Mouse (Mus musculus): ENCODE data around the gene Dcst2. TPM values are rescaled to one million over a fixed set of nuclear protein-coding genes. Genes with fewer than 3 reads are reported as not detected.

Gene Dcst2
- polyA plus RNA-seq, 1 experiment from 2014 or later: 0.06 TPM

DNA sequence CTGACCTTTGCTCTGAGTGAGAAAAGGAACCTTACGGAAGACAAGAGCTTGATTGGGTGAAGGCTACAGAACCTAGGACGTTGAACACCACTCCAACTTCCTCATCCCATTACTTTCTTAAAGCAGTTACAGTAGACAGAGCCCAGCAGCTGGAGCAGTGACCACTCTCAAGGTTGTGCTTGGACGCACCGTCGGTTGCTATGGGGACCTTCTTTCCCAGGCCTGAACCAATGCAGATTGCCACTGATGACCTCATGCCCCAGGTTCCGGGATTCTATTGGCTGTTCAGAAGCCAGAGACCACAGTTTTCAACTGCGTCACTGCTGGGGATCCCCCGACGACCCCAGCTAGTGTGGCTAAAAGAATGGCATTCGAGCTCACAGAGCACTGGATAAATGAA is 30.8 kb upstream of the Dcst2 start:
- ATAC-seq: no peak

DNA sequence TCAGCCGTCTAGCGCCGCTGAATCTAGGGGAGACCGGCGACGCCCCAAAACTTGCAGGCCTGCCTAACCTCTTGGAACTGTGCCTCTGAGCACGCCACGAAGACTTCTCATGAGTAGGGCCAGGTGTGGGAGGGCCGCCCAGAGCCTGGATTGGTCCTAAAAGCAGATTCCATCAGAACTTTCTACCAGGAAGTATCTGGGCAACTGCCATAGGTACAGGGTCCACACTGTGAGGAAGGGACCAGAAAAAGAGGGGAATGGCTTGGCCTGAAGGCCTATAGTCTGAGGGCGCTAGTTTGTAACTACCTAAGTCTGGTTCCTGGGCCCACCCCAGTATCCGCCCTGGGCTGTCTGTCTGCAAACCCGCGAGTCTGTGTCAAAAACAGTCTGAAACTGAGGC is 30.2 kb upstream of the Dcst2 start:
- H3K27me3 ChIP-seq: no peaks in the 10 kb centered on the region
- DNase-seq (ENCODE audit: low read depth, low spot score): no peak
- TF ChIP-seq CTCF (IDR thresholded peaks at IDR 0.05): no peak
- in situ Hi-C loops (cut with MboI; ENCODE audit: low pct_unique_long_range_greater_than_20kb): no loop called here
- no peak for ATAC-seq
- ChIA-PET CTCF (interaction anchor here (1.3 to 1.5 kb wide), 2 partner anchors 22 to 23 kb away, joined by 3 read pairs; no protein-coding TSS in a partner anchor), POLR2A (no interaction called here)

More for the DNA sequence above, 30.8 kb upstream of the Dcst2 start:
- ChIA-PET CTCF (interaction anchor here (1.3 to 1.6 kb wide), 2 partner anchors 14 to 23 kb away, joined by 3 to 7 read pairs; no protein-coding TSS in a partner anchor), POLR2A (no interaction called here)
- no peak for TF ChIP-seq CTCF (IDR thresholded peaks at IDR 0.05)
- DNase-seq (ENCODE audit: low read depth, low spot score): no peak
- H3K27me3 ChIP-seq: peaks cover 2% of the 10 kb centered on the region
- in situ Hi-C loops (cut with MboI; ENCODE audit: low pct_unique_long_range_greater_than_20kb): no loop called here

DNA sequence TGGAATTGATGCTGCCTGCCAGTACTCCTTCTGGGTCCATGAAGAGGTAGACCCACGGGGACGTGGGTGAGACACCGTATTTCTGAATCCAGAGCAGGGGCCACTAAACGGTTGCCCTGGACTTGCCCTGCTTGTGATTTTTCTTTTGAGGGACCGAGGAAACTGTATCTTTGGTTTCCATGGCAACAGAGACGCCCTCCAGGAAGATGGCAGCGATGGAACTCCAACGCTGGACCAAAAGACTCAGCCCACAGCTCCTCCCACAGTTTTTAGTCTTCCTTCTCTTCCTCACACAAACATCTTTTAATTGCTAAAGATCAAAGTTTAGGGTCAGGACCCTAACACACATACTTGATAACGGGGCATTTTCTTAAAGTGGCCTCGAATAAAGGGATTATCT is 29.8 kb upstream of the Dcst2 start:
- ChIA-PET CTCF (interaction anchor here (1.3 to 1.5 kb wide), 2 partner anchors 22 kb away, joined by 3 read pairs; no protein-coding TSS in a partner anchor), POLR2A (no interaction called here)
- no peak for TF ChIP-seq CTCF (IDR thresholded peaks at IDR 0.05)
- ATAC-seq (no peak), DNase-seq (ENCODE audit: low read depth, low spot score) (no peak)
- in situ Hi-C loops (cut with MboI; ENCODE audit: low pct_unique_long_range_greater_than_20kb): no loop called here
- H3K27me3 ChIP-seq: no peaks in the 10 kb centered on the region

DNA sequence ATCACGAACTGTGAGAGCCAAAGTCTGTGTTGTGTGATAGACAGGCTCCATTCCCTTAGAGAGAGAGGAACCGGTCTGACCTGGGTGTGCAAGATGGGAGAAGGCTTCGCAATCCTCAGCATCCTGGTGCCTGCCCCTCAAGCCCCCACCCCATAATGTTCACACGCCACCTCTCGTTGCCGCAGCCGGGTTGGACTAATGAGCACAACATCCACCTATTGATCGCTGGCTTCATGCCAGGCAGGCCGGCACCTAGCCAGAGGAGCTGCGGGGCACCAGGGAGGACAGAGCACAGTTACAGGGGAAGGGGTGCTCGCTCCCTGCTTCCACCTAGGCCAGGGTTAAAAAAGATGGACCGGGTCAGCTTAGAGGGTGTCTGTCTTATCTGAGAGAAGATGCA is 29.3 kb upstream of the Dcst2 start:
- H3K27me3 ChIP-seq: no peaks in the 10 kb centered on the region
- TF ChIP-seq CTCF (IDR thresholded peaks at IDR 0.05): no peak
- CTCF ChIA-PET: interaction anchor here (1.3 to 1.5 kb wide), 2 partner anchors 21 to 22 kb away, joined by 3 read pairs; no protein-coding TSS in a partner anchor
- POLR2A ChIA-PET: no interaction called here
- no peak for DNase-seq (ENCODE audit: low read depth, low spot score)
- in situ Hi-C loops (cut with MboI; ENCODE audit: low pct_unique_long_range_greater_than_20kb): no loop called here
- no peak for ATAC-seq

DNA sequence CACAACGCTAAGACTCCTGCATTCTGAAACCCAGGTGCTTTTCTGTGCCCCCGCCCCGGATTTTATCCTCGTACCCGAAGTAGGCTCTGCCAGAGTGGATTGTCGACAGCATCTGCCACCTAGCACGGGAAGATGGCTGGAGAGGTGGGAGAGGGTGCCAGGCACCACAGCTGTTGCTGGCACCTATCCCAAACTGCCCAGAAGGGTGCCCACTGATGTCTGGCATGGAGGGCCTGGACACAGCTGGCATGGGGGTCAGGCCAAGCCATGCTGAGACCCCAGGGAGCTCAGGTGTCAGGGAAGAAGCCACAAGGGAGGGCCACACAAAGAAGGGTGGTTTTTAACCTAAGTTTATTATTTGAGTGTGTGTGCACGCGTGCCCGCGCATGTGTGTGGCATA is 28.7 kb upstream of the Dcst2 start:
- in situ Hi-C loops (cut with MboI; ENCODE audit: low pct_unique_long_range_greater_than_20kb): no loop called here

DNA sequence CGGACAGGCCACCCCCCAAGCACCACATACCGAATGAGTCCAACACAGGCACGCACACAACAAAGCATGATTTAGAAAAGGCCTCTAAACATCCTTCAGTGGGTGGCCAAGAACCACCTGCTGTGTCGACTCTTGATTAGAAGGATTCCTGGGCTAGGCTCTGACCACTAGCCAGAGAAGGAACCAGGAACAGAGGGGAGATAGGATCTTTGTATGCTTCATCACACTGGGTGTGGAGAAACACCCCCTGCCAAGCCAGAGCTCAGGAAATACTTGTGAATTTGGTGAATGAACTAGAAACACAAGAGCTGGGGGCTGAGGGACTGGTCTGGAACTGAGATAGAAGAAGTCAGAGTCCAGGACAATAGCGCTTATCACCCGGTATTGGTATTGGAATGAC is 25.2 kb upstream of the Dcst2 start:
- no peak for ATAC-seq
- ChIA-PET POLR2A (interaction anchor here (0.9 to 4.8 kb wide), 6 partner anchors 9 to 91 kb away, joined by 3 to 33 read pairs (median 4); partner anchors contain the start of genes Adam15, Efna3, Krtcap2 and Trim46), CTCF (interaction anchor here (1.0 to 3.1 kb wide), 8 partner anchors 11 to 113 kb away, joined by 3 to 22 read pairs (median 6); partner anchors contain the start of gene Efna3)
- no peaks in the 10 kb centered on the region for H3K27me3 ChIP-seq
- no peak for DNase-seq (ENCODE audit: low read depth, low spot score)
- in situ Hi-C loops (cut with MboI; ENCODE audit: low pct_unique_long_range_greater_than_20kb): loop anchor here (5.0 kb wide), 1 partner anchor 146 kb away; no protein-coding TSS in a partner anchor
- TF ChIP-seq CTCF (IDR thresholded peaks at IDR 0.05): no peak

More for the DNA sequence above, 28.7 kb upstream of the Dcst2 start:
- ATAC-seq (no peak), DNase-seq (ENCODE audit: low read depth, low spot score) (no peak)
- H3K27me3 ChIP-seq: no peaks in the 10 kb centered on the region
- ChIA-PET CTCF (interaction anchor here (1.5 kb wide), 1 partner anchor 21 kb away, joined by 3 read pairs; no protein-coding TSS in a partner anchor), POLR2A (no interaction called here)
- no peak for TF ChIP-seq CTCF (IDR thresholded peaks at IDR 0.05)

DNA sequence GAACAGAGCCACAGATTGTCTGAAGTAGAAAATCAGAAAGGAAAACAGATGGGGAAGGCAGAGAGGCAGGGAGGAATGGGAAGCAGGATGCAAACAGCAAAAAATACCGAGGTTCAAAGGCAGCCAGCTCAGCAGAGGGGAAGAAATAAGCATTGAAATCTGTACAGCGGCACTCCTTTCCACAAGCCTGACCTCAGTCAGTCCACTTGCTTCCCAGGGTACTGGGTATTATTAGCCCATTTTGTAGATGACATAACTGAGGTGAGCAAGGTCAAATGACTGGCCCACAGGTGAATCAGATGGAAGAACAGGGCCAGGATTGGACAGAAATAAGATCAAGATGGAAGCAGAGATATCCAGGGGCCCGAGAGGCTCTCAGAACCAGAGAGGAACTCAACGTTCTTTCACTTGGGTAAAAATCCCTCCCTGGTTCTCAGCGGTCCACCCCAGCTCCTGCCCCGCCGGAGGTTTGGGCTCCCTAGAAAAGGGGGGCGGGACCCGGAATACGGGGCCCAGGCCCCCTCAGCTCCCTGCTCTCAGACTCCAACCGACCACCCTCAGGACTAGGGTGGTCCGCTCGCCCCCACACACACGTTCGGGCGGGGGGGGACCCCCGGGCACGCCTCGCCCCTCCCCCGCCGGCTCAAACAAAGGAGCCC is 24.6 kb upstream of the Dcst2 start:
- TF ChIP-seq CTCF (IDR thresholded peaks at IDR 0.05): no peak
- in situ Hi-C loops (cut with MboI; ENCODE audit: low pct_unique_long_range_greater_than_20kb): loop anchor here (5.0 kb wide), 1 partner anchor 145 kb away; no protein-coding TSS in a partner anchor
- DNase-seq (ENCODE audit: low read depth, low spot score) (no peak), ATAC-seq (no peak)
- CTCF ChIA-PET: interaction anchor here (1.2 to 3.1 kb wide), 7 partner anchors 12 to 113 kb away, joined by 3 to 22 read pairs (median 6); partner anchors contain the start of gene Efna3
- no peaks in the 10 kb centered on the region for H3K27me3 ChIP-seq
- POLR2A ChIA-PET: interaction anchor here (0.7 to 4.8 kb wide), 8 partner anchors 10 to 155 kb away, joined by 3 to 33 read pairs (median 3); partner anchors contain the start of genes Adam15, Efna3, Krtcap2 and Trim46

DNA sequence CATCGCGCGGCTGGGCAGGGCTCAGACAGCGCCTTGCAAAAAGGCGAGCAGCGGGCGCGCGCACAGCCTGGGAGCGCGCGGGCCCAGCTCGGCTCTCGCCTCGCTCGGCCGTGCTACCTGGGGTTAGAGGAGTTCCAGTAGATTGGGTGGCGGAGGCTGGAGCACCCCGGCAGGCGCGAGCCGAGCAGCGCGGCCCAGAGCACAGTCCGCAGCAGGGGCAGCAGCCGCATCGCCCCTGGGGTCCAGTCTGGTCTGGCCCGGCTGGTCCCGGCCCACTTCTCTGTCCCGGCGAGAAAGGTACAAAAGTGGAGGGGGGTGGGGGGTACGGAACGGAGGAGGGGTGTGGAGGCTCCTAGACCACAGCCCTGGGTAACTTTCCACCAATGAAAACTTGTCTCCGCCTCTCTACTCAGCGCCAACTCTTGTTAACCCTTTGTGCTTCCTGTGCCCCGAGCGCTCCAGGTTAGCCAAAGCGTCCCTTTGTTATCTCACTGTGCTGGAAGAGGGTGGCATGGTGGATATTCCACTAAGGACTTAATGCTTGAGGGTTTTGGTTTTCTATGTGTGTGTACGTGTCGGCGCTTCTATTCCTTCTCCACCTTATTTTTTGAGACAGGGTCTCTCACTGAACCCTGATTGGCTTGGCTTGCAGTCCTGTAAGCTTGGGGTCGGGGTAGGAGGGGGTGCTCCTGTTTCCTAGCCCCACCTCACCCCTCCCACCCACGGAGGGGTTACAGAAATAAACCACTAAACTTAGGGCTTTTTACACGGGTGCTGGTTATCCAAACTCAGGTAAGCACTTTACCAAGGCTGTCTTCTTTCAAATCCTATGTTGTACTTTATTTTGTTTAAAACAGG is 23.8 kb upstream of the Dcst2 start, which contains the start of gene Efna4:
TSS of gene Efna4 (minus strand) at position 308 of the 858 bp plus-strand sequence.
- CTCF ChIA-PET: interaction anchor here (1.2 to 3.1 kb wide), 6 partner anchors 16 to 39 kb away, joined by 3 to 22 read pairs (median 12); partner anchors contain the start of gene Efna3
- in situ Hi-C loops (cut with MboI; ENCODE audit: low pct_unique_long_range_greater_than_20kb): loop anchor here (5.0 kb wide), 1 partner anchor 144 kb away; no protein-coding TSS in a partner anchor

DNA sequence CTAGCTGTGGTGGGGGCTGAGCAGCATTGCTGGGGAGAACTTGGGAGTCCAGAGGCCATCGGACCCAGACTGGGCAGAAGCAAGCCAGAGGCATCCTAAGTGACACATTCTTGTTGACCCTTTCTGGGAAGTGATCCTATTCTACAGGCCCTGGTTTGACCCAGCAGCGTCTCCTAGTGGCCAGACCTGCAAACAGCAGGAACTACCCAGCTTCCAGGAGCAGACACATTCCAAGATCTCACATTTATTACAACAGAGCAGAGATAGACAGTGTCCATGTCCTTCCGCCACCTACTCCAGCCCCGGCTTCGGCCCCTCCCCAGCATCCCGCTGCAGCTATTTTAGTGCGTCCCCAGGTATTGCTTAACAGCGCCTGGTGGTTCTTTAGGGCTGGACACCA is 22.4 kb upstream of the Dcst2 start:
- ATAC-seq (peak; percentile 20), DNase-seq (ENCODE audit: low read depth, low spot score) (no peak)
- in situ Hi-C loops (cut with MboI; ENCODE audit: low pct_unique_long_range_greater_than_20kb): loop anchor here (5.0 kb wide), 1 partner anchor 143 kb away; no protein-coding TSS in a partner anchor
- TF ChIP-seq CTCF (IDR thresholded peaks at IDR 0.05): no peak
- POLR2A ChIA-PET: interaction anchor here (2.5 to 2.6 kb wide), 2 partner anchors 10 to 22 kb away, joined by 10 to 13 read pairs; partner anchors contain the start of gene Adam15
- CTCF ChIA-PET: interaction anchor here (0.6 to 4.1 kb wide), 18 partner anchors 11 to 145 kb away, joined by 3 to 34 read pairs (median 3); partner anchors contain the start of genes Adam15 and Efna3
- H3K27me3 ChIP-seq: no peaks in the 10 kb centered on the region

More for the DNA sequence above, 23.8 kb upstream of the Dcst2 start, which contains the start of gene Efna4:
- no peak for TF ChIP-seq CTCF (IDR thresholded peaks at IDR 0.05)
- ATAC-seq (peak; percentile 55), DNase-seq (ENCODE audit: low read depth, low spot score) (no peak)
- POLR2A ChIA-PET: interaction anchor here (0.7 to 4.8 kb wide), 7 partner anchors 9 to 154 kb away, joined by 3 to 33 read pairs (median 3); partner anchors contain the start of genes Adam15, Efna3, Krtcap2 and Trim46
- no peaks in the 10 kb centered on the region for H3K27me3 ChIP-seq
